Mouse (Mus musculus): ENCODE measurements at regions not wholly inside any gene's neighbourhood (a gene's known extent, or its start where the extent isn't known, plus 50 kb on each side); places are given as distances from the start of the nearest gene placed in this dataset.

DNA sequence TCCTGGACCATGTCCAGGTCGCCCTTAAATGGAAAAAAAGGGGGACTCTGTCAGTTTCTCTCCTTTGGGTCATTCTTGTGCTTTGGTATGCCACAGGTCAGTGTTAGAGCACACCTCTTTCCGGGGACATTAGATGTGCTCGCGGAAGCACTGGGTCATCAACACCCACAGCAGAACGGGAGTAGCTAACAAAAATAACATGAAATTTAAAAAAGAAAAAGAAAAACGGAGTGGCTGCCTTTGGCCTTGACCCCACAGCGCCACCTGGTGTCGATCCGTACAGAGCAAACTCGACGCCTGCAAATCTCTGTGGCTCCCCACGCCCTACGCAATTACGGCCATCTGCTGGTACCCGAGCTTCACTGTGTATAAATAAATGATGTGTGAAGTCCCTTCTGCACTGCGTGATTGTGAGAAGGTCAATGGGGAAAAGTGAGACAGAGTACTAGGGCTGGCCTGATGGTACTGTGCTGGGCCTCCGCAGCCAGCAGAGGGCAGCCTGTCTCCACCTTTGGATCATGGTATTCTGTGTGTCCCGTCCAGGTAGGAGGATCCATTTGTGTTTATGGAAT lies 99.0 kb upstream of the Slc7a12 start:
- DNase-seq (ENCODE audit: low read depth, low spot score) = peak; percentile 67

GRCm38 (mm10) chr3:14390656-14391055 lies 89.8 kb upstream of the Slc7a12 start:
- DNase-seq (ENCODE audit: low read depth, low spot score) = no peak

DNA sequence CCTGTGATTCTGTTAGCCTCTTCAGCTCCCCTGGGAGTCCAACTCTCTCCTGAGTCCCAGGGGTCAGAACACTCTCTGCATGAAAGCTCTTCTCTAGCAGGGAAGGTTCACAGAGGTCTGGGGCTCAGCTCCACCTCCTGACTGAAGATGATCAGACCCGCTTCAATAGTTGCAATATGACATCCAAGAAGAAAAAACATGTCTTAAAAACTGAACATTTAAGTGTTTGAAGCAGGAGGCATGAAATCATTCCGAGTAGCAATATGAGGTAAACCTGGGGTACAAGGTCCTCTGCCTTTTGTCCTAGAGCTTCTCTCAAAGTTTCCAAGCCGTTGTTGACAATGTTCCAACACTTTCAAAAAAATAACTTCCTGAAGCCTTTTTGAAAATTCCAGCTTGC lies 81.8 kb upstream of the Slc7a12 start:
- no peak for DNase-seq (ENCODE audit: low read depth, low spot score)

DNA sequence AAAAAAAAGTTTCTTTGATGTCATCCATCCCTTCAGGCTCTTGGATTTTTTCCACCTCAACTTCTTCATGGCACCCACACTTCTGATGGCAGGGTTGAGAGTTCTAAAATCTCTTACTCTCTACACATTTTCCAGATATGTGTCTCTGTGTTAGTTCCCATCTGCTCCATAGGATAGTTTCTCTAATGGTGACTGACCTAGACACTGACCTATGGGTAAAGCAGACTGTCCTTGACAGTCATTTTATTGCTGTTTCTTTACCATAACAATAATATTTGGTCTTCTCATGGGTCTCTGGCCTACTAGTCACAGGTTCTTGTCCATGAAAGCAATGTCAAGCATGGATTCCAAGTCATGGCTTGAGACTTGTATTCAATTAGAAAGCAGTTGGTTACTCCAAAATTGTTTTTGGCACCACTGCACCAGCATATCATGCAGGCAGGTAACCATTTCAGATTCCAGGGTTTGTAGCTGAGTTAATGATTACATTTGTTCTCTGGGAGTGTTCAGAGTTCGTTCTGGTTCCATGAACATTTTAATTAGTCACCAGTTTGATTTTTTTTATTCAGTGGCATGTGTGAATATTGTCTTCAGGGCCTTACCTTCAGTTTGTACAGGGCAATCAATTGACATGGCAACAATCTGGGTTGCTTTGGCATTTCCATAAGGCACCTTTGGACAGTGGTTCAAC lies 71.9 kb upstream of the Slc7a12 start:
- no peak for DNase-seq (ENCODE audit: low read depth, low spot score)

Measured in ES-CJ7 (cell line).